Mouse (Mus musculus): ENCODE measurements around the gene Blmh. TPM values are rescaled to one million over a fixed set of nuclear protein-coding genes. Genes with fewer than 3 reads are reported as not detected.
"Not testable (repeated sequence)": the region's sequence is repeated elsewhere in the genome, so short reads cannot be mapped to it uniquely, and the experiment has no call there.

Blmh gene
- total and polyA plus RNA-seq, 3 experiments = 111 to 116 TPM; not detected in 1

DNA sequence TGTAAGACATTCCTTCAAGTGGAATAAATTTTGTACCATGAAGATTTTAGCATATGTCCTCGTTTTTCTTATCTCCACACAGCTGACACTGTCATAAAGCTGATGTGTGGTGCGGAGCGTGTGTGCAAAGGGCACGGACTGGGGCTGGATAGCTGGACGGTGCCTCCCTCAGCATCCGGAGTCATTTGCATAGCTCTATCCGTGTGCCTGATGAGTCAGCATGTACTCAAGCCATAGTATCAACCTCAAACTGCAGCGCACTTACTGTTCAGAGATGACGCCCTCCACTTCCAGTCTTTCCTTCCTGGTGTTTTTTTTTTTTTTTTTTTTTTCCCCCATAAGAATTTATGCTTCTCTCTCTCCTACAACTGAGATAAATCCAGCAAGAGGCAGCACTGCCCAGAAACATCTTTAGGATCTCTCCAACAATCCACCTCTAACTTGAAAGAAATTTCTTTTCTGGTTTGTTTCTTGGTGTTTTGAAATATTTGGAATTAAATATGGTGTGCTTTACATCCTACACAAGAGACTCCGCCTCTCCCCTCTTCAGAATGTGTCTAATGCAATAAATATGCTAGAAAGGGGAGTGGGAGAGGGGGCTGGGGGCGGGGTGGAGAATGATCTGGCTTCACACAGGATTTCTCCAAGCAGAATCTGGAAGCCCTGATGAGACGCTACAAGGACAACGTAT is 7.9 kb upstream of the Blmh start:
- H3K27ac ChIP-seq (ENCODE audit: control insufficient read depth, low read depth, low read length) = no peak overlapping the region
- no peak overlapping the region for H3K4me3 ChIP-seq (ENCODE audit: control insufficient read depth in 1 of 2, insufficient read depth in 1 of 2, low read depth in 2 of 2, low read length in 2 of 2)
- no peaks in the 10 kb centered on the region for H3K9me3 ChIP-seq (replicated peaks; ENCODE audit: insufficient read depth, low read length)
- H3K27me3 ChIP-seq (ENCODE audit: control insufficient read depth in 1 of 2, insufficient read depth in 2 of 2, low read length in 2 of 2) = peaks cover 16 to 23% of the 10 kb centered on the region in 2 experiments
- peak; percentile 29 for DNase-seq (ENCODE audit: low read depth, low spot score)
- H3K36me3 ChIP-seq (ENCODE audit: control insufficient read depth in 1 of 2, insufficient read depth in 2 of 2, low read length in 2 of 2) = no peaks in the 10 kb centered on the region
- TF ChIP-seq TBP (IDR thresholded peaks at IDR 0.05; ENCODE audit: low read depth, low read length) (no peak), ELF1 (IDR thresholded peaks at IDR 0.05; ENCODE audit: low read depth, low read length) (no peak), ZNF384 (IDR thresholded peaks at IDR 0.05; ENCODE audit: low read depth, low read length) (peak; percentile 52; the same call in 1 of the 2 replicates)
- H3K79me2 ChIP-seq (ENCODE audit: control insufficient read depth, insufficient read depth, low read length, poor library complexity) = no peaks in the 10 kb centered on the region
- no peak overlapping the region for H3K9ac ChIP-seq (ENCODE audit: control insufficient read depth, low read depth, low read length, poor library complexity, severe bottlenecking)
- H3K4me1 ChIP-seq (ENCODE audit: control insufficient read depth in 1 of 2, insufficient read depth in 2 of 2, low read length in 2 of 2) = no peaks in the 10 kb centered on the region

GRCm38 (mm10) chr11:76917230-76917548 is 7.4 kb upstream of the Blmh start:
- DNase-seq (ENCODE audit: low read depth, low spot score) = no peak
- no peak for TF ChIP-seq ZC3H11A (IDR thresholded peaks at IDR 0.05; ENCODE audit: low read depth, low read length)
- no peak for TF ChIP-seq ELF1 (IDR thresholded peaks at IDR 0.05; ENCODE audit: low read depth, low read length)
- Histone ChIP-seq H3K4me3 (ENCODE audit: control insufficient read depth in 1 of 2, insufficient read depth in 1 of 2, low read depth in 2 of 2, low read length in 2 of 2) (no peak overlapping the region), H3K27me3 (ENCODE audit: control insufficient read depth in 1 of 2, insufficient read depth in 2 of 2, low read length in 2 of 2) (peaks cover 14 to 23% of the 10 kb centered on the region in 2 experiments), H3K36me3 (ENCODE audit: control insufficient read depth in 1 of 2, insufficient read depth in 2 of 2, low read length in 2 of 2) (no peaks in the 10 kb centered on the region), H3K9me3 (replicated peaks; ENCODE audit: insufficient read depth, low read length) (no peaks in the 10 kb centered on the region), H3K27ac (ENCODE audit: control insufficient read depth, low read depth, low read length) (no peak overlapping the region), H3K9ac (ENCODE audit: control insufficient read depth, low read depth, low read length, poor library complexity, severe bottlenecking) (no peak overlapping the region), H3K4me1 (ENCODE audit: control insufficient read depth in 1 of 2, insufficient read depth in 2 of 2, low read length in 2 of 2) (no peaks in the 10 kb centered on the region), H3K79me2 (ENCODE audit: control insufficient read depth, insufficient read depth, low read length, poor library complexity) (no peaks in the 10 kb centered on the region)

DNA sequence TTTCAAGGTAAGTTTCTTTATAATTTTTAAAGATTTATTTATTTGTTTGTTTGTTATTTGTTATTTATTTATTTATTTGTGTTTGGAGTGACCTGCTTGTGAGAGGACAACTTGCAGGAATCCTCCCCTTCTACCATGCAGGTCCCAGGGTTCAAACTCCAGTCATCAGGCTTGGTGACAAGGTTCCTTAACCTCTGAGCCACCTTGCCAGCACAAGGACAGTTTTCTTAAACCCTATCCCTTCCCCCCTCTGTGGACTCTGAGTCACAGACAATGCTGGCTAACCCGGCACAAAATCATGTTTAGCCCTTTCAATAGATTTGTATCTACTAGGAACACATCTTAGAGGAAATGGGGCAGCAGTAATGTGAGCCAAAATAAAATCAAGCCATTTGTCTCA is 4.0 kb upstream of the Blmh start:
- Histone ChIP-seq H3K36me3 (ENCODE audit: control insufficient read depth in 1 of 2, insufficient read depth in 2 of 2, low read length in 2 of 2) (peaks cover 0 to 3% of the 10 kb centered on the region in 2 experiments; a peak in 1 of 4 replicates), H3K79me2 (ENCODE audit: control insufficient read depth, insufficient read depth, low read length, poor library complexity) (no peaks in the 10 kb centered on the region), H3K9me3 (replicated peaks; ENCODE audit: insufficient read depth, low read length) (no peaks in the 10 kb centered on the region), H3K9ac (ENCODE audit: control insufficient read depth, low read depth, low read length, poor library complexity, severe bottlenecking) (no peak overlapping the region), H3K4me3 (ENCODE audit: control insufficient read depth in 1 of 2, insufficient read depth in 1 of 2, low read depth in 2 of 2, low read length in 2 of 2) (no peak overlapping the region), H3K27ac (ENCODE audit: control insufficient read depth, low read depth, low read length) (no peak overlapping the region), H3K4me1 (ENCODE audit: control insufficient read depth in 1 of 2, insufficient read depth in 2 of 2, low read length in 2 of 2) (peaks cover 0 to 5% of the 10 kb centered on the region in 2 experiments; a peak in 2 of 4 replicates), H3K27me3 (ENCODE audit: control insufficient read depth in 1 of 2, insufficient read depth in 2 of 2, low read length in 2 of 2) (peaks cover 17 to 25% of the 10 kb centered on the region in 2 experiments)
- no peak for DNase-seq (ENCODE audit: low read depth, low spot score)
- no peak for TF ChIP-seq CHD1 (IDR thresholded peaks at IDR 0.05; ENCODE audit: low read depth, low read length)
- no peak for TF ChIP-seq MEF2A (IDR thresholded peaks at IDR 0.05; ENCODE audit: extremely low read depth, insufficient replicate concordance, low read depth, low read length, poor library complexity, severe bottlenecking)
- TF ChIP-seq MAX (IDR thresholded peaks at IDR 0.05; ENCODE audit: low read length) = no peak
- TF ChIP-seq NELFE (IDR thresholded peaks at IDR 0.05; ENCODE audit: low read depth, low read length) = no peak
- no peak for TF ChIP-seq MAFK (IDR thresholded peaks at IDR 0.05; ENCODE audit: borderline replicate concordance, low read depth, low read length)
- TF ChIP-seq JUND (IDR thresholded peaks at IDR 0.05; ENCODE audit: low read depth, low read length) = no peak
- no peak for TF ChIP-seq ETS1 (IDR thresholded peaks at IDR 0.05; ENCODE audit: low read depth, low read length)
- TF ChIP-seq SMC3 (IDR thresholded peaks at IDR 0.05; ENCODE audit: low read depth, low read length) = no peak
- TF ChIP-seq E2F4 (IDR thresholded peaks at IDR 0.05; ENCODE audit: borderline replicate concordance, low read depth, low read length) = no peak
- TF ChIP-seq RAD21 (IDR thresholded peaks at IDR 0.05; ENCODE audit: low read depth, low read length) = no peak
- TF ChIP-seq MAZ (IDR thresholded peaks at IDR 0.05; ENCODE audit: low read depth, low read length) = no peak
- no peak for TF ChIP-seq TBP (IDR thresholded peaks at IDR 0.05; ENCODE audit: low read depth, low read length)
- TF ChIP-seq GATA1 (IDR thresholded peaks at IDR 0.05; ENCODE audit: low read depth, low read length) = no peak
- TF ChIP-seq ZNF384 (IDR thresholded peaks at IDR 0.05; ENCODE audit: low read depth, low read length) = no peak
- no peak for TF ChIP-seq POLR2AphosphoS5 (IDR thresholded peaks at IDR 0.05; ENCODE audit: borderline replicate concordance, low read depth, low read length)
- TF ChIP-seq CTCF (IDR thresholded peaks at IDR 0.05 in 2 of 3, conservative IDR thresholded peaks at IDR 0.05 in 1 of 3; ENCODE audit: control insufficient read depth in 1 of 3, insufficient read depth in 1 of 3, low read depth in 2 of 3, low read length in 3 of 3, poor library complexity in 1 of 3, severe bottlenecking in 1 of 3) = no peak
- no peak for TF ChIP-seq MYB (IDR thresholded peaks at IDR 0.05; ENCODE audit: low read depth, low read length)
- no peak for TF ChIP-seq ZC3H11A (IDR thresholded peaks at IDR 0.05; ENCODE audit: low read depth, low read length)
- TF ChIP-seq SIN3A (IDR thresholded peaks at IDR 0.05; ENCODE audit: low read length) = no peak

- not testable (repeated sequence) for H3K4me3 ChIP-seq (ENCODE audit: control insufficient read depth in 1 of 2, insufficient read depth in 1 of 2, low read depth in 2 of 2, low read length in 2 of 2); H3K36me3 ChIP-seq (ENCODE audit: control insufficient read depth in 1 of 2, insufficient read depth in 2 of 2, low read length in 2 of 2); H3K9ac ChIP-seq (ENCODE audit: control insufficient read depth, low read depth, low read length, poor library complexity, severe bottlenecking); DNase-seq (ENCODE audit: low read depth, low spot score); H3K79me2 ChIP-seq (ENCODE audit: control insufficient read depth, insufficient read depth, low read length, poor library complexity); H3K9me3 ChIP-seq (replicated peaks; ENCODE audit: insufficient read depth, low read length); H3K27ac ChIP-seq (ENCODE audit: control insufficient read depth, low read depth, low read length); H3K4me1 ChIP-seq (ENCODE audit: control insufficient read depth in 1 of 2, insufficient read depth in 2 of 2, low read length in 2 of 2)
- H3K27me3 ChIP-seq (ENCODE audit: control insufficient read depth in 1 of 2, insufficient read depth in 2 of 2, low read length in 2 of 2) = peaks cover 7 to 12% of the 10 kb centered on the region in 2 experiments
These were observed 4.0 kb downstream of the Blmh start for GRCm38 (mm10) chr11:76928586-76928985.
